Mouse (Mus musculus): ENCODE results near the gene Iqgap2.

The Iqgap2 gene

GRCm38 (mm10) chr13:95646687-95647111 is 245.0 kb downstream of the Iqgap2 start:
- DNase-seq, result no peak

- no peak for DNase-seq
Measured at GRCm38 (mm10) chr13:95643740-95644139, 248.0 kb downstream of the Iqgap2 start.

- DNase-seq, result no peak
Measured at GRCm38 (mm10) chr13:95641061-95641986, 250.4 kb downstream of the Iqgap2 start.

GRCm38 (mm10) chr13:95640408-95640807 is 251.3 kb downstream of the Iqgap2 start:
- no peak for DNase-seq

- peak; percentile 56 to 85 for DNase-seq
Measured at GRCm38 (mm10) chr13:95639336-95640116, 252.2 kb downstream of the Iqgap2 start.

- DNase-seq, result peak; percentile 54 to 74
Measured at GRCm38 (mm10) chr13:95638894-95639293, 252.8 kb downstream of the Iqgap2 start.

- no peak for DNase-seq
Measured at GRCm38 (mm10) chr13:95637737-95638136, 254.0 kb downstream of the Iqgap2 start.

- no peak for DNase-seq
Measured at GRCm38 (mm10) chr13:95635301-95635700, 256.4 kb downstream of the Iqgap2 start.

- DNase-seq, result no peak
Measured at GRCm38 (mm10) chr13:95634451-95634850, 257.3 kb downstream of the Iqgap2 start.

- DNase-seq, result peak in 1 of 2 experiments; percentile 48
Measured at GRCm38 (mm10) chr13:95633384-95633783, 258.3 kb downstream of the Iqgap2 start.

- DNase-seq, result no peak
Measured at GRCm38 (mm10) chr13:95632144-95632543, 259.6 kb downstream of the Iqgap2 start.

GRCm38 (mm10) chr13:95630747-95631146 is 261.0 kb downstream of the Iqgap2 start:
- no peak for DNase-seq

GRCm38 (mm10) chr13:95629751-95630150 is 262.0 kb downstream of the Iqgap2 start:
- DNase-seq, result no peak

- no peak for DNase-seq
Measured at GRCm38 (mm10) chr13:95626696-95627095, 265.0 kb downstream of the Iqgap2 start.

- DNase-seq, result no peak
Measured at GRCm38 (mm10) chr13:95623042-95623441, 268.7 kb downstream of the Iqgap2 start.

- DNase-seq, result no peak
Measured at GRCm38 (mm10) chr13:95621563-95621962, 270.2 kb downstream of the Iqgap2 start.

- DNase-seq, result no peak
Measured at GRCm38 (mm10) chr13:95618859-95619258, 272.9 kb downstream of the Iqgap2 start.

- DNase-seq, result peak; percentile 91 to 94
Measured at GRCm38 (mm10) chr13:95618309-95618712, 273.4 kb downstream of the Iqgap2 start, which contains the start of gene F2r. TSS of gene F2r (minus strand) at chr13:95618487.

GRCm38 (mm10) chr13:95617671-95618171 is 274.0 kb downstream of the Iqgap2 start:
- DNase-seq, result no peak

- DNase-seq, result no peak
Measured at GRCm38 (mm10) chr13:95617082-95617670, 274.5 kb downstream of the Iqgap2 start.

GRCm38 (mm10) chr13:95616512-95616911 is 275.2 kb downstream of the Iqgap2 start:
- no peak for DNase-seq

GRCm38 (mm10) chr13:95614757-95615156 is 277.0 kb downstream of the Iqgap2 start:
- DNase-seq, result no peak

- no peak for DNase-seq
Measured at GRCm38 (mm10) chr13:95612243-95612642, 279.5 kb downstream of the Iqgap2 start.
